Mouse (Mus musculus) heart, embryonic 16.5 days (tissue): ENCODE results near the gene 2310022B05Rik. TPM values are rescaled to one million over a fixed set of nuclear protein-coding genes. Genes with fewer than 3 reads are reported as not detected.

Experiments used
- ATAC-seq: fragments of 200-750 bp; cut with Nextera tagmentation; replicated peaks from 2 replicates; pipeline ENCODE4 v1.8.0; 2017; ENCODE audit warnings: moderate number of reproducible peaks; ENCODE audit not compliant: insufficient read depth, low FRiP score; ENCODE audit errors: extremely low read depth
- H3K27ac ChIP-seq: fragments of 300-500 bp; sonication (generic); 2 replicates; pipeline ENCODE4 v1.5.1; 2014; ENCODE audit warnings: mild to moderate bottlenecking, low read length, control low read depth, moderate library complexity
- H3K27me3 ChIP-seq: fragments of 300-500 bp; sonication (generic); 2 replicates; pipeline ENCODE4 v1.6.1; 2014; ENCODE audit warnings: low read length, mixed read lengths; ENCODE audit not compliant: control insufficient read depth, insufficient read depth
- H3K36me3 ChIP-seq: fragments of 300-500 bp; sonication (generic); 2 replicates; pipeline ENCODE4 v1.6.1; 2014; ENCODE audit not compliant: control insufficient read depth, insufficient read depth
- H3K4me1 ChIP-seq: fragments of 300-500 bp; sonication (generic); 2 replicates; pipeline ENCODE4 v1.6.1; 2014; ENCODE audit warnings: low read length, mixed read lengths; ENCODE audit not compliant: control insufficient read depth, insufficient read depth
- H3K4me2 ChIP-seq: fragments of 300-500 bp; sonication (generic); 2 replicates; pipeline ENCODE4 v1.6.1; 2014; ENCODE audit warnings: low read depth, mild to moderate bottlenecking, control low read depth, low read length
- H3K4me3 ChIP-seq: fragments of 300-500 bp; sonication (generic); 2 replicates; pipeline ENCODE4 v1.5.1; 2014; ENCODE audit warnings: mild to moderate bottlenecking, control low read depth, low read length
- H3K9ac ChIP-seq: fragments of 300-500 bp; sonication (generic); 2 replicates; pipeline ENCODE4 v1.6.1; 2014; ENCODE audit warnings: low read length, control low read depth
- H3K9me3 ChIP-seq: fragments of 300-500 bp; sonication (generic); replicated peaks from 2 replicates; pipeline ENCODE4 v1.6.1; 2016; ENCODE audit warnings: low read length; ENCODE audit not compliant: control insufficient read depth
- WGBS: fragments of 180-500 bp; shearing (Covaris S2); extraction: QIAGEN DNeasy Blood & Tissue Kit; methylation state at CpG from one replicate; pipeline ENCODE4 v1.1.7; 2014; 5-methylcytosine and 5-hydroxymethylcytosine counted together
- polyA plus RNA-seq: library from polyadenylated mRNA; unstranded; fragments of >200 nt; fragmentation: Nextera tagmentation; extraction: Ambion mirVana; gene quantifications from 2 replicates; pipeline ENCODE4 v1.2.1, GENCODE M21; 2015

2310022B05Rik gene
- polyA plus RNA-seq, 1 experiment from 2014 or later, result 39.3 TPM

GRCm38 (mm10) chr8:124652546-124652945 is 10.6 kb downstream of the 2310022B05Rik start:
- no peaks in the 10 kb centered on the region for H3K9me3 ChIP-seq
- 16% methylated on average over 4 of the region's 4 CpGs for WGBS
- H3K4me1 ChIP-seq, result peaks cover 83% of the 10 kb centered on the region
- peak overlapping the region; percentile 36 for H3K4me2 ChIP-seq
- H3K36me3 ChIP-seq, result peaks cover 13% of the 10 kb centered on the region; the same call in 1 of the 2 replicates
- H3K27ac ChIP-seq, result peak overlapping the region; percentile 99
- peak overlapping the region; percentile 59 for H3K9ac ChIP-seq
- peak; percentile 88 for ATAC-seq
- H3K4me3 ChIP-seq, result no peak overlapping the region
- H3K27me3 ChIP-seq, result no peaks in the 10 kb centered on the region

- Histone ChIP-seq H3K36me3 (peaks cover 13% of the 10 kb centered on the region; the same call in 1 of the 2 replicates), H3K27ac (peak overlapping the region; percentile 99), H3K9me3 (no peaks in the 10 kb centered on the region), H3K4me2 (no peak overlapping the region; the same call in 1 of the 2 replicates), H3K4me3 (no peak overlapping the region), H3K27me3 (no peaks in the 10 kb centered on the region), H3K4me1 (peaks cover 79% of the 10 kb centered on the region), H3K9ac (peak overlapping the region; percentile 33)
- ATAC-seq, result no peak
- WGBS, result 77% methylated on average over 20 of the region's 20 CpGs
These were observed 11.4 kb downstream of the 2310022B05Rik start for GRCm38 (mm10) chr8:124651776-124652175.

DNA sequence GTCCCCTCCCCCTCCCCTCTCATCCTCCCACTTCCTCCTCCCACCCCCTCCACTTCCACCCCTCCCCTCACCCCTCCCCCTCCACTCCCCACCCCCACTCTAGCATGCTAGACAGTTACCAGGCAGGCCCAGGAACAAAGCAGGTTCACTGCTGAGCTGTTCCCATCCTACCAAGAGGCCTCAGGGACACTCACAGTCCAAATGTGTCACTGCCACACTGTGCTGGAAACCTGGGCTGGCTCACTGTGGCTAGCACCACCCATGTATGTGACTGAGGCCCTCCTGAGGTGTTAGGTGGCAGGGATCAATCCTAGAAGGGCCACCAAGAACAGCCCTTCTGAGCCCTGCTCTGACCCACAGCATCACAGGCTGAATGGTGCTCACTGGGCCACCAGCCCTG is 14.9 kb downstream of the 2310022B05Rik start:
- Histone ChIP-seq H3K9me3 (no peaks in the 10 kb centered on the region), H3K4me2 (no peak overlapping the region), H3K27ac (peak overlapping the region; percentile 70), H3K9ac (no peak overlapping the region), H3K27me3 (no peaks in the 10 kb centered on the region), H3K36me3 (peaks cover 12% of the 10 kb centered on the region; the same call in 1 of the 2 replicates), H3K4me3 (no peak overlapping the region), H3K4me1 (peaks cover 75% of the 10 kb centered on the region)
- ATAC-seq, result no peak

- peak; percentile 94 for ATAC-seq
- Histone ChIP-seq H3K27me3 (no peaks in the 10 kb centered on the region), H3K27ac (peak overlapping the region; percentile 98), H3K4me2 (peak overlapping the region; percentile 27), H3K9ac (peak overlapping the region; percentile 65), H3K4me1 (peaks cover 57% of the 10 kb centered on the region), H3K4me3 (no peak overlapping the region), H3K9me3 (no peaks in the 10 kb centered on the region), H3K36me3 (peaks cover 16% of the 10 kb centered on the region)
- 15% methylated on average over 18 of the region's 18 CpGs for WGBS
These were observed 19.4 kb downstream of the 2310022B05Rik start for GRCm38 (mm10) chr8:124643540-124644339.

GRCm38 (mm10) chr8:124641599-124641998 is 21.6 kb downstream of the 2310022B05Rik start:
- peaks cover 33% of the 10 kb centered on the region for H3K36me3 ChIP-seq
- no peak overlapping the region for H3K4me3 ChIP-seq
- peaks cover 46% of the 10 kb centered on the region for H3K4me1 ChIP-seq
- no peak for ATAC-seq
- no peak overlapping the region for H3K9ac ChIP-seq
- H3K27ac ChIP-seq, result peak overlapping the region; percentile 98
- H3K27me3 ChIP-seq, result no peaks in the 10 kb centered on the region
- no peaks in the 10 kb centered on the region for H3K9me3 ChIP-seq
- H3K4me2 ChIP-seq, result no peak overlapping the region
- 75% methylated on average over 8 of the region's 8 CpGs for WGBS

- no peak overlapping the region for H3K4me3 ChIP-seq
- 80% methylated on average over 8 of the region's 8 CpGs for WGBS
- ATAC-seq, result no peak
- no peaks in the 10 kb centered on the region for H3K27me3 ChIP-seq
- H3K9me3 ChIP-seq, result no peaks in the 10 kb centered on the region
- H3K36me3 ChIP-seq, result peaks cover 40% of the 10 kb centered on the region
- H3K9ac ChIP-seq, result no peak overlapping the region
- H3K27ac ChIP-seq, result 0 out of 2 replicates have a peak overlapping the region, but pooled peaks have one; percentile 27
- H3K4me1 ChIP-seq, result peaks cover 29% of the 10 kb centered on the region
- H3K4me2 ChIP-seq, result no peak overlapping the region
These were observed 28.0 kb downstream of the 2310022B05Rik start for GRCm38 (mm10) chr8:124635247-124635502.

DNA sequence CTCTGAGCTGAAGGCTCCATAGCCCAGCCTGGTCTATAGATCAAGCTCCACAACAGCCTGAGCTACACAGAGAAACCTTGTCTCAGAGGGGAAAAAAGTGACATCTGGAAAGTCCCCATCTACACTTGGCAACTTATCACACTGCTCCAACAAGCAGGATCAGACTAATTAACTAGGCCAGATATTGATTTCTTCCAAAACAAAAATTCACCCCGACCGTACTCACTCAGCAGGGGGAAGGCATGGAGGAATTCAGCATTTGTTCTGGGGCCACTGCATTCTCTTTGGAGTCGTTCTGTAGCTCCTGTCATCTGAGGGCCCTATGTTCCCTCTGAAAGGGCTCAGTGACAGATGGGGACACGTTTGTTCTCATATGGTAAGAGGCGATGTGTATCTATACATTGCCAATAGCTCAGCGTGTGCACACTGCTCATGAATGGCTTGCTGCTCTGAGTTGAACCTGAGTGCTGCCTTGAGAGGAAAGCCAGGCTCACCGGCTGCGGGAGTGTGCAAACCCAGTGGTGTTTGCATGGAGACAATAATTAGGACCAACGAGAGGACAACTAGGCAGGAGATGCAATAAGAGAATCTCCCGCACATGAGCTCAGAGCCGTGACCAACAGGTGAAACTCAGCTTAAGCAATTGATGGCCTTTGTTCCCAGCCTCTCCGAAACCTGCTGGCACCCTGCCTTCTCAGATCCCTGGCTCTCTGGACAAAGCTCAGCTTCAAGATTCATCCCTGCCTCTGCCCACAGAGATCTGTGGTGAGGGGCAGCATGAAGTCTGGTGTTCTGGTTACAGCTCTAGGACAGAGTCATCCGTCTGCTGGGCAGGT is 28.5 kb downstream of the 2310022B05Rik start:
- H3K9me3 ChIP-seq, result no peaks in the 10 kb centered on the region

GRCm38 (mm10) chr8:124633001-124633703 is 30.0 kb downstream of the 2310022B05Rik start:
- Histone ChIP-seq H3K4me2 (peak overlapping the region; percentile 32; the same call in 1 of the 2 replicates), H3K36me3 (peaks cover 26% of the 10 kb centered on the region), H3K4me3 (no peak overlapping the region), H3K4me1 (peaks cover 29% of the 10 kb centered on the region), H3K9ac (peak overlapping the region; percentile 43), H3K9me3 (no peaks in the 10 kb centered on the region), H3K27ac (peak overlapping the region; percentile 97), H3K27me3 (no peaks in the 10 kb centered on the region)
- 39% methylated on average over 14 of the region's 14 CpGs for WGBS
- peak; percentile 84 for ATAC-seq

More for the DNA sequence above, 28.5 kb downstream of the 2310022B05Rik start:
- no peak overlapping the region for H3K4me2 ChIP-seq
- no peak for ATAC-seq
- H3K36me3 ChIP-seq, result peaks cover 36% of the 10 kb centered on the region
- H3K27ac ChIP-seq, result peak overlapping the region; percentile 97
- H3K4me1 ChIP-seq, result peaks cover 29% of the 10 kb centered on the region
- WGBS, result 83% methylated on average over 13 of the region's 13 CpGs
- H3K27me3 ChIP-seq, result no peaks in the 10 kb centered on the region
- no peak overlapping the region for H3K4me3 ChIP-seq
- no peak overlapping the region for H3K9ac ChIP-seq
